Mouse (Mus musculus) testis, adult 2 months (tissue): ENCODE measurements around the gene Aff3.

Experiments used
- CTCF ChIP-seq: fragments of 200-500 bp; IDR thresholded peaks from 2 replicates; pipeline ENCODE4 v1.5.1; 2012; ENCODE audit warnings: low read depth, mild to moderate bottlenecking, inconsistent platforms, low read length, moderate library complexity; ENCODE audit not compliant: control insufficient read depth, insufficient read depth, insufficient replicate concordance
- POLR2A ChIP-seq: fragments of 200-500 bp; IDR thresholded peaks from 2 replicates; pipeline ENCODE4 v1.6.1; 2012; ENCODE audit warnings: low read depth, mild to moderate bottlenecking, inconsistent platforms, low read length, moderate library complexity; ENCODE audit not compliant: control insufficient read depth

- TF ChIP-seq CTCF (no peak), POLR2A (no peak)
These were observed 148.5 kb downstream of the Aff3 start for GRCm38 (mm10) chr1:38516225-38516624.
